Mouse (Mus musculus) spleen, adult 2 months (tissue): Measurements from ENCODE around the gene Pck2.

ENCODE experiments used
- CTCF ChIP-seq: fragments of 200-500 bp; IDR thresholded peaks from 2 replicates; pipeline ENCODE4 v1.5.1; 2011; ENCODE audit warnings: mild to moderate bottlenecking, inconsistent platforms; ENCODE audit not compliant: insufficient read depth, insufficient read length, insufficient replicate concordance; ENCODE audit errors: extremely low read depth
- POLR2A ChIP-seq: fragments of 200-500 bp; IDR thresholded peaks from 2 replicates; pipeline ENCODE4 v1.6.1; 2011; ENCODE audit warnings: low read depth, low read length, inconsistent platforms

DNA sequence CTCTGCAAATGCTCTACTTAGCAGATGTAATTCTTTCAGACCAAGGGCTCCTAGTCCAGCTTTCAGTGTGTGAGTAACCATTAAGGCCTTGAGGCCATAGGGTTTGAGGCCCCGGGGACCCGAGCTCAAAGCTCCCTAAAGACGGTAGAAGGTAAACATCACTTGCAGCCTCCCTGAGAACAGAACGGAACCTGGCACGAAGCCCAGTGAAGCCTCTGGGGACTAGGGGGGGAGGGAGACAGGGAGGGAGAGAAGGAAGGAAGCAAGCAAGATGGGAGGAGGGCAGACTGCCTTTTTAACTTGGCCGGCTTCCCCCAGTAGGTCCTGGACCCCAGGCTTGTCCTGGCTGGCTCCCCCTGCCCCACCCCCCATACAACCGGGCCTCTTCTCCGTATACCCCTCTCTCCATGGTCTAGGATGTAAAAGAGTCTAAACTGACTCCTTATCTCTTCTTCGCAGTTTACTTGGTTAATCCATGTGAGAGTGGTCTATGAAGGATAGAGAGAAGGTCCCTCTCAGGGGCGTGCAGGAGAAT, 788 bp downstream of the Pck2 start:
- no peak for TF ChIP-seq CTCF
- TF ChIP-seq POLR2A, result no peak
